Mouse (Mus musculus) bone marrow, adult 2 months (tissue): ENCODE results near the gene Acp7.

Experiments used
- CTCF ChIP-seq: fragments of 200-500 bp; IDR thresholded peaks from 2 replicates; pipeline ENCODE4 v1.5.1; 2011; ENCODE audit warnings: low read length, control low read depth; ENCODE audit not compliant: control insufficient read depth, insufficient read depth
- POLR2A ChIP-seq: fragments of 200-500 bp; IDR thresholded peaks from 2 replicates; pipeline ENCODE4 v1.6.1; 2011; ENCODE audit warnings: low read depth, mild to moderate bottlenecking, control low read depth, low read length, borderline replicate concordance; ENCODE audit not compliant: control insufficient read depth

GRCm38 (mm10) chr7:28562951-28563350 lies 68.2 kb downstream of the Acp7 start:
- TF ChIP-seq CTCF (no peak), POLR2A (no peak)
